Mouse (Mus musculus): ENCODE results near the gene Dleu7.

DNA sequence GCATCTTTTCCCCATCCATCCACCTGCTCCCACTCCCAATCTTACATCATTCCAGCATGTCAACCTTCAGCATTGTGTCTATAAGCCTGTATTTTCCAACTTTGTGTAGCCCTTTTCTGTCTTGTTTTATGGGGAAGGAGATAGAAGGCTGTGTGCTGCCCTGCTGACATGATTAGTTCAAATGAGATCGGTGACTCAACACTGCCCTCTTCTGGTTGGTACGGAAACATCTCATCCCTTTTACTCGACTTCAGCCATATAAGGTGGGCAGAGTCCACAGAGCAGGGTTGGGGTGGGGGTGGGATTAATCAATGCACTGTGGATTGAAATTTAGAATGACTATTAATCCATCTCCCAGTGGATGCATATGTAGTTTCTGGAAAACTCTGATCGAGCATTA, 40.8 kb downstream of the Dleu7 start:
- no peak for TF ChIP-seq POLR2A (IDR thresholded peaks at IDR 0.05; ENCODE audit: insufficient read depth, low read depth, low read length)
- TF ChIP-seq EP300 (IDR thresholded peaks at IDR 0.05; ENCODE audit: insufficient read depth, low read depth, low read length): no peak

Data from heart, adult 2 months (tissue).